Mouse (Mus musculus): ENCODE results near the gene Gm10721. TPM values are rescaled to one million over a fixed set of nuclear protein-coding genes. Genes with fewer than 3 reads are reported as not detected.
A peak's percentile ranks its signal among the peaks of the same experiment; 100 is the strongest.
"Not testable (repeated sequence)": the region's sequence is repeated elsewhere in the genome, so short reads cannot be mapped to it uniquely, and the experiment has no call there.

The Gm10721 gene
- total RNA-seq (2021) (under 1 TPM in 1 of 2 experiments, not detected in 1; 0.63 TPM), polyA plus RNA-seq (2012; rRNA removed) (not detected in 2 replicates)
- long read RNA-seq = 0 reads

DNA sequence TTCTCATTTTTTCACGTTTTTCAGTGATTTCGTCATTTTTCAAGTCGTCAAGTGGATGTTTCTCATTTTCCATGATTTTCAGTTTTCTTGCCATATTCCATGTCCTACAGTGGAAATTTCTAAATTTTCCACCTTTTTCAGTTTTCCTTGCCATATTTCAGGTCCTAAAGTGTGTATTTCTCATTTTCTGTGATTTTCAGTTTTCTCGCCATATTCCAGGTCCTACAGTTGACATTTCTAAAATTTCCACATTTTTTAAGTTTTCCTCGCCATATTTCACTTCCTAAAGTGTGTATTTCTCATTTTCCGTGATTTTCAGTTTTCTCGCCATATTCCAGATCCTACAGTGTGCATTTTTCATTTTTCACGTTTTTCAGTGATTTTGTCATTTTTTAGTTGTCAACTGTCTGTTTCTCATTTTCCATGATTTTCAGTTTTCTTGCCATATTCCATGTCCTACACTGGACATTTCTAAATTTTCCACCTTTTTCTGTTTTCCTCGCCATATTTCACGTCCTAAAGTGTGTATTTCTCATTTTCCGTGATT, at the start of gene Gm10721:
Gene Gm10721, plus strand, starts transcription at position 408 of the 547 bp plus-strand sequence.
- H3K27ac ChIP-seq; H3K4me3 ChIP-seq; H3K27me3 ChIP-seq (ENCODE audit: control insufficient read depth, insufficient read depth, low read length); H3K9ac ChIP-seq (ENCODE audit: low read depth, low read length); intact Hi-C loops (cut with DNase I); H3K79me2 ChIP-seq (replicated peaks; ENCODE audit: control insufficient read depth, insufficient read depth, low read length); DNase-seq; H3K4me1 ChIP-seq (ENCODE audit: control insufficient read depth, insufficient read depth, low read length); H3K36me3 ChIP-seq (ENCODE audit: control insufficient read depth, insufficient read depth, low read length): not testable (repeated sequence)
- no CpG with 5 or more reads among the region's 11 CpGs for WGBS

DNA sequence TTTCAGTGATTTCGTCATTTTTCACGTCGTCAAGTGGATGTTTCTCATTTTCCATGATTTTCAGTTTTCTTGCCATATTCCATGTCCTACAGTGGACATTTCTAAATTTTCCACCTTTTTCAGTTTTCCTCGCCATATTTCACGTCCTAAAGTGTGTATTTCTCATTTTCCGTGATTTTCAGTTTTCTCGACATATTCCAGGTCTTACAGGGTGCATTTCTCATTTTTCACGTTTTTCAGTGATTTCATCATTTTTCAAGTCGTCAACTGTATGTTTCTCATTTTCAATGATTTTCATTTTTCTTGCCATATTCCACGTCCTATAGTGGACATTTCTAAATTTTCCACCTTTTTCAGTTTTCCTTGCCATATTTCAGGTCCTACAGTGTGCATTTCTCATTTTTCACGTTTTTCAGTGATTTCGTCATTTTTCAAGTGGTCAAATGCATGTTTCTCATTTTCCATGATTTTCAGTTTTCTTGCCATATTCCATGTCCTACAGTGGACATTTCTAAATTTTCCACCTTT, 12.4 kb upstream of the Gm10721 start, which contains the start of gene Gm10722:
Gene Gm10722, plus strand, starts transcription at position 478 of the 528 bp plus-strand sequence.
- H3K79me2 ChIP-seq (replicated peaks; ENCODE audit: control insufficient read depth, insufficient read depth, low read length); H3K9ac ChIP-seq (ENCODE audit: low read depth, low read length); H3K27me3 ChIP-seq (ENCODE audit: control insufficient read depth, insufficient read depth, low read length); intact Hi-C loops (cut with DNase I); H3K36me3 ChIP-seq (ENCODE audit: control insufficient read depth, insufficient read depth, low read length); H3K4me1 ChIP-seq (ENCODE audit: control insufficient read depth, insufficient read depth, low read length); H3K4me3 ChIP-seq; H3K27ac ChIP-seq: not testable (repeated sequence)
- DNase-seq = peak in 1 of 2 experiments; percentile 10
- 72% methylated on average over 12 of the region's 12 CpGs for WGBS

DNA sequence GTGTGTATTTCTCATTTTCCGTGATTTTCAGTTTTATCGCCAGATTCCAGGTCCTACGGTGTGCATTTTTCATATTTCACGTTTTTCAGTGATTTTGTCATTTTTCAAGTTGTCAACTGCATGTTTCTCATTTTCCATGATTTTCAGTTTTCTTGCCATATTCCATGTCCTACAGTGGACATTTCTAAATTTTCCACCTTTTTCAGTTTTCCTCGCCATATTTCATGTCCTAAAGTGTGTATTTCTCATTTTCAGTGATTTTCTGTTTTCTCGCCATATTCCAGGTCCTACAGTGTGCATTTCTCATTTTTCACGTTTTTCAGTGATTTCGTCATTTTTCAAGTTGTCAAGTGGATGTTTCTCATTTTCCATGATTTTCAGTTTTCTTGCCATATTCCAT, 11.9 kb upstream of the Gm10721 start:
- H3K9ac ChIP-seq (ENCODE audit: low read depth, low read length); H3K36me3 ChIP-seq (ENCODE audit: control insufficient read depth, insufficient read depth, low read length); H3K27ac ChIP-seq; H3K4me3 ChIP-seq; H3K27me3 ChIP-seq (ENCODE audit: control insufficient read depth, insufficient read depth, low read length); H3K4me1 ChIP-seq (ENCODE audit: control insufficient read depth, insufficient read depth, low read length); intact Hi-C loops (cut with DNase I); H3K79me2 ChIP-seq (replicated peaks; ENCODE audit: control insufficient read depth, insufficient read depth, low read length): not testable (repeated sequence)
- peak in 1 of 2 experiments; percentile 2 for DNase-seq
- 67% methylated on average over 8 of the region's 8 CpGs for WGBS

DNA sequence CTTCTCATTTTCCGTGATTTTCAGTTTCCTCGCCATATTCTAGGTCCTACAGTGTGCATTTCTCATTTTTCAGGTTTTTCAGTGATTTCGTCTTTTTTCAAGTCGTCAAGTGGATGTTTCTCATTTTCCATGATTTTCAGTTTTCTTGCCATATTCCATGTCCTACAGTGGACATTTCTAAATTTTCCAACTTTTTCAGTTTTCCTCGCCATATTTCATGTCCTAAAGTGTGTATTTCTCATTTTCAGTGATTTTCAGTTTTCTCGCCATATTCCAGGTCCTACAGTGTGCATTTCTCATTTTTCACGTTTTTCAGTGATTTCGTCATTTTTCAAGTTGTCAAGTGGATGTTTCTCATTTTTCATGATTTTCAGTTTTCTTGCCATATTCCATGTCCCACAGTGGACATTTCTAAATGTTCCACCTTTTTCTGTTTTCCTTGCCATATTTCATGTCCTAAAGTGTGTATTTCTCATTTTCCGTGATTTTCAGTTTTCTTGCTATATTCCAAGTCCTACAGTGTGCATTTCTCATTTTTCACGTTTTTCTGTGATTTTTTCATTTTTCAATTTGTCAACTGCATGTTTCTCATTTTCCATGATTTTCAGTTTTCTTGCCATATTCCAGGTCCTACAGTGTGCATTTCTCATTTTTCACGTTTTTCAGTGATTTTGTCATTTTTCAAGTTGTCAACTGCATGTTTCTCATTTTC, 10.8 kb upstream of the Gm10721 start:
- H3K27me3 ChIP-seq (ENCODE audit: control insufficient read depth, insufficient read depth, low read length); intact Hi-C loops (cut with DNase I); H3K27ac ChIP-seq; H3K79me2 ChIP-seq (replicated peaks; ENCODE audit: control insufficient read depth, insufficient read depth, low read length); H3K4me1 ChIP-seq (ENCODE audit: control insufficient read depth, insufficient read depth, low read length); H3K36me3 ChIP-seq (ENCODE audit: control insufficient read depth, insufficient read depth, low read length); H3K4me3 ChIP-seq; H3K9ac ChIP-seq (ENCODE audit: low read depth, low read length): not testable (repeated sequence)
- 67% methylated on average over 9 of the region's 11 CpGs for WGBS
- peak; percentile 60 to 86 for DNase-seq

DNA sequence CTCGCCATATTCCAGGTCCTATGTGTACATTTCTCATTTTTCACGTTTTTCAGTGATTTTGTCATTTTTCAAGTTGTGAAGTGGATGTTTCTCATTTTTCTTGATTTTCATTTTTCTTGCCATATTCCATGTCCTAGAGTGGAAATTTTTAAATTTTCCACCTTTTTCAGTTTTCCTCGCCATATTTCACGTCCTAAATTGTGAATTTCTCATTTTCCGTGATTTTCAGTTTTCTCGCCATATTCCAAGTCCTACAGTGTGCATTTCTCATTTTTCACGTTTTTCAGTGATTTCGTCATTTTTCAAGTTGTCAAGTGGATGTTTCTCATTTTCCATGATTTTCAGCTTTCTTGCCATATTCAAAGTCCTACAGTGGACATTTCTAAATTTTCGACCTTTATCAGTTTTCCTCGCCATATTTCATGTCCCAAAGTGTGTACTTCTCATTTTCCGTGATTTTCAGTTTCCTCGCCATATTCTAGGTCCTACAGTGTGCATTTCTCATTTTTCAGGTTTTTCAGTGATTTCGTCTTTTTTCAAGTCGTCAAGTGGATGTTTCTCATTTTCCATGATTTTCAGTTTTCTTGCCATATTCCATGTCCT, 10.0 kb upstream of the Gm10721 start, which contains the start of gene Gm11168:
Gene Gm11168, plus strand, starts transcription at position 553 of the 603 bp plus-strand sequence.
- H3K27me3 ChIP-seq (ENCODE audit: control insufficient read depth, insufficient read depth, low read length); H3K9ac ChIP-seq (ENCODE audit: low read depth, low read length); intact Hi-C loops (cut with DNase I); H3K36me3 ChIP-seq (ENCODE audit: control insufficient read depth, insufficient read depth, low read length); H3K4me1 ChIP-seq (ENCODE audit: control insufficient read depth, insufficient read depth, low read length); H3K27ac ChIP-seq; DNase-seq; H3K79me2 ChIP-seq (replicated peaks; ENCODE audit: control insufficient read depth, insufficient read depth, low read length); H3K4me3 ChIP-seq: not testable (repeated sequence)
- 75% methylated on average over 6 of the region's 14 CpGs for WGBS

DNA sequence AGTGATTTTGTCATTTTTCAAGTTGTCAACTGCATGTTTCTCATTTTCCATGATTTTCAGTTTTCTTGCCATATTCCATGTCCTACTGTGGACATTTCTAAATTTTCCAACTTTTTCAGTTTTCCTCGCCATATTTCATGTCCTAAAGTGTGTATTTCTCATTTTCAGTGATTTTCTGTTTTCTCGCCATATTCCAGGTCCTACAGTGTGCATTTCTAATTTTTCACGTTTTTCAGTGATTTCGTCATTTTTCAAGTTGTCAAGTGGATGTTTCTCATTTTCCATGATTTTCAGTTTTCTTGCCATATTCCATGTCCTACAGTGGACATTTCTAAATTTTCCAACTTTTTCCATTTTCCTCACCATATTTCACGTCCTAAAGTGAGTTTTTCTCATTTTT, 6.8 kb upstream of the Gm10721 start:
- intact Hi-C loops (cut with DNase I); H3K27ac ChIP-seq; H3K36me3 ChIP-seq (ENCODE audit: control insufficient read depth, insufficient read depth, low read length); H3K79me2 ChIP-seq (replicated peaks; ENCODE audit: control insufficient read depth, insufficient read depth, low read length); DNase-seq; H3K4me3 ChIP-seq; H3K27me3 ChIP-seq (ENCODE audit: control insufficient read depth, insufficient read depth, low read length); H3K4me1 ChIP-seq (ENCODE audit: control insufficient read depth, insufficient read depth, low read length); H3K9ac ChIP-seq (ENCODE audit: low read depth, low read length): not testable (repeated sequence)
- 73% methylated on average over 1 of the region's 5 CpGs for WGBS

DNA sequence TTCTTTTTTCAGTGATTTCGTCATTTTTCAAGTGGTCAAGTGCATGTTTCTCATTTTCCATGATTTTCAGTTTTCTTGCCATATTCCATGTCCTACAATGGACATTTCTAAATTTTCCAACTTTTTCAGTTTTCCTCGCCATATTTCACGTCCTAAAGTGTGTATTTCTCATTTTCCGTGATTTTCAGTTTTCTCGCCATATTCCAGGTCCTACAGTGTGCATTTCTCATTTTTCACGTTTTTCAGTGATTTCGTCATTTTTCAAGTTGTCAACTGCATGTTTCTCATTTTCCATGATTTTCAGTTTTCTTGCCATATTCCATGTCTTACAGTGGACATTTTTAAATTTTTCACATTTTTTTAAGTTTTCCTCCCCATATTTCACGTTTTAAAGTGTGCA, 6.3 kb upstream of the Gm10721 start:
- H3K4me3 ChIP-seq; H3K9ac ChIP-seq (ENCODE audit: low read depth, low read length); H3K79me2 ChIP-seq (replicated peaks; ENCODE audit: control insufficient read depth, insufficient read depth, low read length); intact Hi-C loops (cut with DNase I); H3K36me3 ChIP-seq (ENCODE audit: control insufficient read depth, insufficient read depth, low read length); H3K27ac ChIP-seq; H3K4me1 ChIP-seq (ENCODE audit: control insufficient read depth, insufficient read depth, low read length); H3K27me3 ChIP-seq (ENCODE audit: control insufficient read depth, insufficient read depth, low read length): not testable (repeated sequence)
- WGBS = 73% methylated on average over 8 of the region's 8 CpGs
- DNase-seq = peak; percentile 47 to 78

DNA sequence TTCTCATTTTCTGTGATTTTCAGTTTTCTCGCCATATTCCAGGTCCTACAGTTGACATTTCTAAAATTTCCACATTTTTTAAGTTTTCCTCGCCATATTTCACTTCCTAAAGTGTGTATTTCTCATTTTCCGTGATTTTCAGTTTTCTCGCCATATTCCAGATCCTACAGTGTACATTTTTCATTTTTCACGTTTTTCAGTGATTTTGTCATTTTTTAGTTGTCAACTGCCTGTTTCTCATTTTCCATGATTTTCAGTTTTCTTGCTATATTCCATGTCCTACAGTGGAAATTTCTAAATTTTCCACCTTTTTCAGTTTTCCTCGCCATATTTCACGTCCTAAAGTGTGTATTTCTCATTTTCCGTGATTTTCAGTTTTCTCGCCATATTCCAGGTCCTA, 5.7 kb upstream of the Gm10721 start:
- H3K4me3 ChIP-seq; H3K79me2 ChIP-seq (replicated peaks; ENCODE audit: control insufficient read depth, insufficient read depth, low read length); H3K27me3 ChIP-seq (ENCODE audit: control insufficient read depth, insufficient read depth, low read length); H3K36me3 ChIP-seq (ENCODE audit: control insufficient read depth, insufficient read depth, low read length); H3K4me1 ChIP-seq (ENCODE audit: control insufficient read depth, insufficient read depth, low read length); DNase-seq; H3K27ac ChIP-seq; intact Hi-C loops (cut with DNase I); H3K9ac ChIP-seq (ENCODE audit: low read depth, low read length): not testable (repeated sequence)
- 77% methylated on average over 8 of the region's 9 CpGs for WGBS

DNA sequence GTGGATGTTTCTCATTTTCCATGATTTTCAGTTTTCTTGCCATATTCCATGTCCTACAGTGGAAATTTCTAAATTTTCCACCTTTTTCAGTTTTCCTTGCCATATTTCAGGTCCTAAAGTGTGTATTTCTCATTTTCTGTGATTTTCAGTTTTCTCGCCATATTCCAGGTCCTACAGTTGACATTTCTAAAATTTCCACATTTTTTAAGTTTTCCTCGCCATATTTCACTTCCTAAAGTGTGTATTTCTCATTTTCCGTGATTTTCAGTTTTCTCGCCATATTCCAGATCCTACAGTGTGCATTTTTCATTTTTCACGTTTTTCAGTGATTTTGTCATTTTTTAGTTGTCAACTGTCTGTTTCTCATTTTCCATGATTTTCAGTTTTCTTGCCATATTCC, 3.6 kb upstream of the Gm10721 start:
- H3K4me3 ChIP-seq; H3K27ac ChIP-seq; intact Hi-C loops (cut with DNase I); DNase-seq; H3K79me2 ChIP-seq (replicated peaks; ENCODE audit: control insufficient read depth, insufficient read depth, low read length); H3K4me1 ChIP-seq (ENCODE audit: control insufficient read depth, insufficient read depth, low read length); H3K27me3 ChIP-seq (ENCODE audit: control insufficient read depth, insufficient read depth, low read length); H3K9ac ChIP-seq (ENCODE audit: low read depth, low read length); H3K36me3 ChIP-seq (ENCODE audit: control insufficient read depth, insufficient read depth, low read length): not testable (repeated sequence)
- WGBS = no CpG with 5 or more reads among the region's 5 CpGs

All from heart, adult 2 months (tissue).